Mouse (Mus musculus) kidney, adult 2 months (tissue): ENCODE measurements around the gene Anxa2. TPM values are rescaled to one million over a fixed set of nuclear protein-coding genes. Genes with fewer than 3 reads are reported as not detected.
A peak's percentile ranks its signal among the peaks of the same experiment; 100 is the strongest.

Source experiments
- DNase-seq: peaks from one replicate; pipeline ENCODE4 v3.0.0; 2021
- H3K27ac ChIP-seq: fragments of 200-500 bp; 2 replicates; pipeline ENCODE4 v1.5.1; 2012; ENCODE audit warnings: low read depth, low read length, control low read depth, inconsistent platforms; ENCODE audit not compliant: insufficient read depth
- H3K27me3 ChIP-seq: fragments of 200-500 bp; replicated peaks from 2 replicates; pipeline ENCODE4 v1.6.1; 2012; ENCODE audit warnings: mild to moderate bottlenecking, moderate library complexity, low read length, inconsistent platforms; ENCODE audit not compliant: control insufficient read depth, insufficient read depth
- H3K36me3 ChIP-seq: fragments of 200-500 bp; 2 replicates; pipeline ENCODE4 v1.6.1; 2012; ENCODE audit warnings: mild to moderate bottlenecking, moderate library complexity, low read length, inconsistent platforms; ENCODE audit not compliant: control insufficient read depth, insufficient read depth
- H3K4me1 ChIP-seq: fragments of 200-500 bp; 2 replicates; pipeline ENCODE4 v1.6.1; 2011; ENCODE audit warnings: low read length; ENCODE audit not compliant: control insufficient read depth, insufficient read depth
- H3K4me3 ChIP-seq: fragments of 200-500 bp; 2 replicates; pipeline ENCODE4 v1.5.1; 2011; ENCODE audit warnings: mild to moderate bottlenecking, low read depth, low read length, control low read depth; ENCODE audit not compliant: insufficient read depth
- CTCF ChIP-seq: fragments of 200-500 bp; conservative IDR thresholded peaks from 2 replicates; pipeline ENCODE4 v1.5.1; 2011; ENCODE audit warnings: low read depth, mild to moderate bottlenecking, control low read depth, low read length, moderate library complexity, mixed read lengths; ENCODE audit not compliant: insufficient read depth, insufficient read length
- POLR2A ChIP-seq: fragments of 200-500 bp; IDR thresholded peaks from one replicate; pipeline ENCODE4 v1.6.1; 2011; ENCODE audit warnings: low read depth, low read length, control low read depth
- WGBS: fragments of 180-500 bp; shearing (Covaris S2); methylation state at CpG from one replicate; pipeline ENCODE4 v1.1.7; 2018; 5-methylcytosine and 5-hydroxymethylcytosine counted together
- polyA plus RNA-seq: library from polyadenylated mRNA; depleted of rRNA; stranded (reverse); fragments of >200 nt; gene quantifications from 2 replicates; pipeline ENCODE4 v1.2.3, GENCODE M21; 2012

Gene Anxa2
- polyA plus RNA-seq, 1 experiment, result 131 TPM

DNA sequence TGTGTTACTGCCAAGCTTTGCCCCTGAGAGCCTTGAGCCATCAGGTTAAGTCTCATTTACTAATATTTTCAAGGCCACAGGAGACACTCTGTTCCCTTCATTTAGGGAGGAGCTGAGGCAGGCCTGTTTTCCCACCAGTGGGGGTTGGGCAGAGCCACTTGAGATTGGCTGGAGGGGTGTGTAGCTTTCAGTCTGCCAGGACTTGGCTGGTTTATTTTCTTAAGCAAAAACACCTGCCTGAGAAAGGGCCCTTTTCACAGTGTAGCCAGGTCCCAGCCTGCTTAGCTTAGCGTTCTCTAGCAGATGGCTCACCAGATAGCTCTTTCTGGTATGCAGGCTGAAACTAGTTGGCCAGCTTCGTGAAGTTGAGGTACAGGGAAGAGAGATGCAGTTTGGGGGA, 5.6 kb downstream of the Anxa2 start:
- peak; percentile 68 for DNase-seq
- 52% methylated on average over 2 of the region's 2 CpGs for WGBS
- Histone ChIP-seq H3K27me3 (no peaks in the 10 kb centered on the region), H3K27ac (peak overlapping the region; percentile 58), H3K4me3 (no peak overlapping the region), H3K4me1 (peaks cover 22% of the 10 kb centered on the region), H3K36me3 (no peaks in the 10 kb centered on the region)
- TF ChIP-seq POLR2A, result no peak
- TF ChIP-seq CTCF, result no peak

DNA sequence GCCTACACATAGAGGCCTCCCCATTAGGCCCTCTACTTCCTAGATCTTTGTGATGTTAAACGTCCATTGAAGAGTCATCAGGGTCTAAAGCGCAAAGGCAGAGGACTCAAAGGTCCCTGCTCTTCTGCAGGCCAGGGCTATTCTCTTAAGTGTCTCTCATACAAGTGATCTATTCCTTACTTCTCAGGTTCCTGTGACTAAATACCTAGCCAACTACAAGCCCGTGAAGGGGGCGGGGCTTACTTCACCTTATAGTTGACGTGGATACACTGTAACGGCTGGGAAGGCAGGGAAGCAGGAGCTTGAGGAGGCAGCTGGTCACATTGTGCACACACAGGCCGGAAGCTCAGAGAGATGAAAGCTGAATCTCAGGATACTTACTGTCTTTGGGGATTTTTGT, 6.5 kb downstream of the Anxa2 start:
- Histone ChIP-seq H3K27me3 (no peaks in the 10 kb centered on the region), H3K4me3 (no peak overlapping the region), H3K4me1 (peaks cover 22% of the 10 kb centered on the region), H3K36me3 (no peaks in the 10 kb centered on the region), H3K27ac (0 out of 2 replicates have a peak overlapping the region, but pooled peaks have one; percentile 58)
- WGBS, result 81% methylated on average over 7 of the region's 7 CpGs
- DNase-seq, result no peak
- TF ChIP-seq CTCF (no peak), POLR2A (no peak)

DNA sequence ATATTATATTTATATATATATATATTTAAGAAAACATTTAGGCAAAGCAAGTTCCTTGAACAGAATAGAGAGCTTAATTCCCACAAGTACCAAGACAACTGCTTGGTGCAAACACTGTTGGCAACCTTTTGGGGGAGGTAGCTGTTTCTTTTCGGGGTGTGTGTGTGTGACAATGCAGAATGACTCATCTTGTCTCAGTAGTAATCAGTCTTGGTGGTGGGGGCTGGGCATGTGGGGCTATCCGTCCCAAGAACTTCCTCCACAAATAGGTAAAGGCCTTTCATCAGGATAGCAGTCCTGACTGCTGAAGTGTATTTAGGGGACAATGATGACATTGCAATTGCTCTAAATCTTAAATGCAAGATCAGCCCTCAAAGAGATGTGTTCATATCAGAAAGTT, 9.6 kb downstream of the Anxa2 start:
- peaks cover 14% of the 10 kb centered on the region for H3K4me1 ChIP-seq
- WGBS, result 70% methylated on average over 2 of the region's 2 CpGs

DNA sequence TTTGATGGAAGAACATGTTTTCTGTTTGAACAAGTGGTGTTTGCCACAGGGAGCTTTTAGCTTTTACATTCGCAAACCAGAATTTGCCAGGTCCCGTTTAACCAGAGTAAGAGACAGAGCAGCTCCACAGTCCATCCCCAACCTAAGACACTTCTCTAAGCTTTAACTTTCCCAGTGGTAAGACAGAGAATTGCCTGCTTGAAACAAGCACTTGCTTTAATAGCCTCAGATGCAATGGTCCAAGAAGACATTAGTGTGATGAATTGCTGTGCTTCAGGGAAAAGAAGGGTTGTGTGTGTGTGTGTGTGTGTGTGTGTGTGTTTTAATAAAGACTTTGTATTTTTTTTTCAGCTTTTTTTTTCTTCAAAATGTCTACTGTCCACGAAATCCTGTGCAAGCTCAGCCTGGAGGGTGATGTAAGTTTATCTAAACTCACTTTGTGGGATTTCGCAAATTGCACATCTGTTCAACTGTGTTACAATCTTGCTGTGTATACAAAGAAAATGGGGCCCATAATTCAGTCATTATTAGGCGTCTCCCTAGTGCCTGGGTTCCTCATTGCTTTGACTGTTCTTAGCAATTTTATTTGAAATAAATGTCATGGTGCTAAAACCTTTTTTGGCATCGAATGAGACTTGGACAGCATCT, 10.8 kb downstream of the Anxa2 start:
- H3K4me1 ChIP-seq, result peaks cover 8% of the 10 kb centered on the region; the same call in 1 of the 2 replicates

More for the DNA sequence above, 9.6 kb downstream of the Anxa2 start:
- Histone ChIP-seq H3K27me3 (no peaks in the 10 kb centered on the region), H3K36me3 (no peaks in the 10 kb centered on the region), H3K27ac (no peak overlapping the region), H3K4me3 (no peak overlapping the region)
- no peak for TF ChIP-seq POLR2A
- no peak for TF ChIP-seq CTCF
- DNase-seq, result no peak

DNA sequence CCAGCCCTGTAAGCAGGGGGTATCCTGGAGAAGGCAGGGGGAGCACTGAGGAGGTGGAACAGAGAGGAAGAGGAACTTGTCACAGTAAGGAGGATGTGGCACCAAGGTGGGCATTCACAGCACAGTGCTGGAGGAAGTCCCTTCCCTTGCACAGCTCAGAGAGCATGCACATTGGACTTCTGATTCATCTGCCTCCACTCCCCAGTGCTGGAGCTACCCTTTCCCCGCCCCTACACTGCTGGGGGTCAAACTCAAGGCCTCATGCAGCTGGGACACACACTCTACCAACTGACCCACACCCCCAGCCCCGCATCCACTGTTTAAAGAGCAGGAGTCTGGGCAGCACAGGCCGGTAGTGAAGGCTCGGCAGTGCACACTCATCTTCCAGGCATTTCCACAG, 12.7 kb downstream of the Anxa2 start:
- Histone ChIP-seq H3K4me3 (no peak overlapping the region), H3K36me3 (no peaks in the 10 kb centered on the region), H3K4me1 (peaks cover 4% of the 10 kb centered on the region), H3K27me3 (no peaks in the 10 kb centered on the region), H3K27ac (no peak overlapping the region)
- 67% methylated on average over 4 of the region's 4 CpGs for WGBS
- TF ChIP-seq POLR2A (no peak), CTCF (no peak)
- no peak for DNase-seq

More for the DNA sequence above, 10.8 kb downstream of the Anxa2 start:
- Histone ChIP-seq H3K4me3 (no peak overlapping the region), H3K27ac (no peak overlapping the region), H3K36me3 (no peaks in the 10 kb centered on the region), H3K27me3 (no peaks in the 10 kb centered on the region)
- 70% methylated on average over 6 of the region's 6 CpGs for WGBS
- TF ChIP-seq POLR2A, result no peak
- TF ChIP-seq CTCF, result no peak
- no peak for DNase-seq

DNA sequence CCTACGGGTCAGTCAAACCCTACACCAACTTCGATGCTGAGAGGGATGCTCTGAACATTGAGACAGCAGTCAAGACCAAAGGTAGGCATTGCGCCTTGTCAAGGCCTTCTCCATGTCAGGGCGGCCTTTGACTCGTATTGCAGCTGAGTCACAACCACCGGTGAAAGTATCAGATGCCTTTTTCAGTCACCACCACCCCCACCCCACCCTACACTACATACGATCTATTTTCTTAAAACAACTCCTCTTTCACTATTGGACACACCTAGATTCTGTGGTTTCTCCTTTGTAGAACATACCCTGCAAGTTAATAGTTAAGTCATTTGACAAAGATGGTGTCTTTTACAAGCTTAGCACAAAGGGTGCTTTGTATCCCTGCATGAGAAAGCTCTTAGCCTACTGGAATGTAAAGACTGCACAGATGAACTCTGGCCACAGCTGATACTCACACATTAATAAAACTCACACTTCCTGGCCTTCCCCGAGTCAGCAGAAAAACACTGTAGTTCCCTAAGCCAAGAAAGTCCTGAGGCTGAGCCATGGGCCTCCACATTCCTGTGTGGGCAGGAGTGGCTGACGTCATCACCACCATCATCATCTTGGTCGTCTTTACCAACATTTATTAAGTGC, 14.0 kb downstream of the Anxa2 start:
- Histone ChIP-seq H3K27me3 (no peaks in the 10 kb centered on the region), H3K27ac (no peak overlapping the region), H3K36me3 (no peaks in the 10 kb centered on the region), H3K4me1 (peaks cover 4% of the 10 kb centered on the region), H3K4me3 (no peak overlapping the region)
- 52% methylated on average over 10 of the region's 10 CpGs for whole genome bisulfite sequencing
- TF ChIP-seq CTCF, result no peak
- no peak for TF ChIP-seq POLR2A
- DNase-seq, result no peak

DNA sequence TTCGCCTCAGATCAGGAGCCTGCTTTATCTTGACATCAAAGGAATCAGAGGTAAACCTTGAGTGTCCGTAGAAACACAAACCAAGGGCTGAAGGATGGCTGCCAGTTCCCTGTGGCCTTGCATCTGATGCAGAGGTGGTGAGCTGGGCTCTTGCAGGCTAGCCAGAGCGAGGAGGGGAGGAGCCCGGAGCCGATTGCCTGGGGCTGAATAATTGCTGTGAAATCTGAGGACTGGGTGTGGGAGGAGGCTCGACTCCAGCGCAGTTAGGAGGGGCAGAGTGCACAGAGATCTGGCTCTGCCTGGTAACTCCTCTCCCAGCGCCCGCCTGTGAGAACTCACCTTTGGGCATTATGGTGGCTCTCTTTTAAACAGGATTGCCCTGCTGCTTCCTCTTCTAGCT, 15.6 kb downstream of the Anxa2 start:
- Histone ChIP-seq H3K27me3 (no peaks in the 10 kb centered on the region), H3K4me1 (peaks cover 8% of the 10 kb centered on the region), H3K4me3 (no peak overlapping the region), H3K27ac (no peak overlapping the region), H3K36me3 (no peaks in the 10 kb centered on the region)
- WGBS, result 25% methylated on average over 9 of the region's 9 CpGs
- peak; percentile 50 for DNase-seq
- TF ChIP-seq POLR2A (no peak), CTCF (no peak)
